Mouse (Mus musculus): ENCODE results near the gene Cacnb4. TPM values are rescaled to one million over a fixed set of nuclear protein-coding genes. Genes with fewer than 3 reads are reported as not detected.

Cacnb4 gene
- total and polyA plus RNA-seq, 3 experiments, result not detected

DNA sequence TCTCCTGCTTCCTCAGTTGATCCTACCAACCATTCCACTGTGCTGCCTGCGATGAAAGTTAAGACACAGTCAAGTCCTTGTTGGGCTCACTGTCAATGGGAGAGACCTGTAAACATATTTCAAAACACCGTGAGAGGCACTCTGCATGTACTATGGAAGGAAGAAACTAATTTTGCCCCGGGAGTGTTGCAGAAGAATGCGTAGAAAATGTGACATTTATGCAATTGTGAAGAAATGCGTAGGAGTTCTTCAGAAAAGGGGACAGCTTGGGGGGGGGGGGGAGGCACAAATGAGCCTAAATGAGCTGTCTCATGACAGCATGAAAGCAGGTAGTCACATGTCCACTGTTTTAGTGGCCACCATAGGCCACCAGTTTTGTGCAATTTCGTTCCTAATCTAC, 25.1 kb downstream of the Cacnb4 start:
- H3K36me3 ChIP-seq (ENCODE audit: control insufficient read depth in 1 of 2, insufficient read depth in 2 of 2, low read length in 2 of 2), result no peaks in the 10 kb centered on the region
- H3K27me3 ChIP-seq (ENCODE audit: control insufficient read depth in 1 of 2, insufficient read depth in 2 of 2, low read length in 2 of 2), result peaks cover 0 to 3% of the 10 kb centered on the region in 2 experiments; a peak in 2 of 4 replicates
- H3K27ac ChIP-seq (ENCODE audit: control insufficient read depth, low read depth, low read length), result no peak overlapping the region
- H3K4me1 ChIP-seq (ENCODE audit: control insufficient read depth in 1 of 2, insufficient read depth in 2 of 2, low read length in 2 of 2), result no peaks in the 10 kb centered on the region
- TF ChIP-seq USF2 (IDR thresholded peaks at IDR 0.05; ENCODE audit: borderline replicate concordance in 1 of 2, insufficient read depth in 1 of 2, low read depth in 1 of 2, low read length in 2 of 2) (no peak), KAT2A (conservative IDR thresholded peaks at IDR 0.05; ENCODE audit: low read depth, low read length) (no peak), POLR2A (IDR thresholded peaks at IDR 0.05; ENCODE audit: control insufficient read depth in 1 of 2, insufficient read depth in 1 of 2, low read depth in 1 of 2, low read length in 2 of 2, poor library complexity in 1 of 2) (no peak), CHD1 (IDR thresholded peaks at IDR 0.05; ENCODE audit: low read depth, low read length) (no peak), NRF1 (IDR thresholded peaks at IDR 0.05; ENCODE audit: insufficient read depth, low read depth, low read length, poor library complexity, severe bottlenecking) (no peak), UBTF (IDR thresholded peaks at IDR 0.05; ENCODE audit: borderline replicate concordance, insufficient read depth, low read depth, low read length) (no peak), ZMIZ1 (IDR thresholded peaks at IDR 0.05; ENCODE audit: low read depth, low read length) (no peak), POLR2AphosphoS2 (IDR thresholded peaks at IDR 0.05; ENCODE audit: low read length) (no peak)
- H3K79me2 ChIP-seq (ENCODE audit: control insufficient read depth, insufficient read depth, low read length, poor library complexity), result no peaks in the 10 kb centered on the region
- no peaks in the 10 kb centered on the region for H3K9me3 ChIP-seq (replicated peaks; ENCODE audit: insufficient read depth, low read length)
- no peak for DNase-seq (ENCODE audit: low read depth, low spot score)
- H3K4me3 ChIP-seq (ENCODE audit: control insufficient read depth in 1 of 2, insufficient read depth in 1 of 2, low read depth in 2 of 2, low read length in 2 of 2), result no peak overlapping the region
- H3K9ac ChIP-seq (ENCODE audit: control insufficient read depth, low read depth, low read length, poor library complexity, severe bottlenecking), result no peak overlapping the region

DNA sequence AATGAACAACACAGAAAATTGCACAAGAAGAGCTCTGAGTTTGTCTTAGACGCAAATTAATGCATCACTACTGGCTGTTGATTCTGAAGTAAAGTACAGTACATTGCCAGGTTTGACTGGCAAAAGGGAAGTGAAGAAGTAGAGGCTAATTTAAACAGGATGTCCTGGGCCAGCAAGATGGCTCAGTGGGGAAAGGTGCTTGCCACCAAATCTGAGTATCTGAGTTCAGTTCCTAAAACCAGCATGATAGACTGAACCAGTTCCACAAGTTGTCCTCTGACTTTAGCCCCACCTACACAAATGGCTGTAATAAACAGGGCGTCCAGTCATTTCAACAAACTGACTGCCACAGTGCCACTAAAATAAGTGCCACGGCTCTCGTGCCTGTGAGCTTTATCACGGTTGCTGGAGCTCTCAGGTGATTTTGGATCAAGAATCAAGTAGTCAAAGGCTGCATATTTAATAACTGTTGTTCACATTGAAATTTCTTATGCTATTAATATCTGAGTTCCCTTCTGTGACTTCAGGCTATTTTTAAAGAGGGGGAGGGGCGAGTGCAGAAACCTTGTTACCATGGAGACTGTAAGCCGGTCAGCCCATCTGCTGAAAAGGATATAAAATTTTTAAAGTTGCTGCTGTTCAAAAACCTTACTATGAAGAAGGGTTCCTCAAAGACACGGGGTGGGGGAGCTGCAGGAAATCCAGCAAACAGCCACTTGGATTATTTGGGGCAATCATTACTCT, 29.2 kb downstream of the Cacnb4 start:
- no peak for DNase-seq (ENCODE audit: low read depth, low spot score)
- Histone ChIP-seq H3K79me2 (ENCODE audit: control insufficient read depth, insufficient read depth, low read length, poor library complexity) (no peaks in the 10 kb centered on the region), H3K4me3 (ENCODE audit: control insufficient read depth in 1 of 2, insufficient read depth in 1 of 2, low read depth in 2 of 2, low read length in 2 of 2) (no peak overlapping the region), H3K9ac (ENCODE audit: control insufficient read depth, low read depth, low read length, poor library complexity, severe bottlenecking) (no peak overlapping the region), H3K4me1 (ENCODE audit: control insufficient read depth in 1 of 2, insufficient read depth in 2 of 2, low read length in 2 of 2) (no peaks in the 10 kb centered on the region), H3K9me3 (replicated peaks; ENCODE audit: insufficient read depth, low read length) (no peaks in the 10 kb centered on the region), H3K36me3 (ENCODE audit: control insufficient read depth in 1 of 2, insufficient read depth in 2 of 2, low read length in 2 of 2) (no peaks in the 10 kb centered on the region), H3K27ac (ENCODE audit: control insufficient read depth, low read depth, low read length) (no peak overlapping the region), H3K27me3 (ENCODE audit: control insufficient read depth in 1 of 2, insufficient read depth in 2 of 2, low read length in 2 of 2) (no peaks in the 10 kb centered on the region)
- TF ChIP-seq NRF1 (IDR thresholded peaks at IDR 0.05; ENCODE audit: insufficient read depth, low read depth, low read length, poor library complexity, severe bottlenecking) (no peak), MAFK (IDR thresholded peaks at IDR 0.05; ENCODE audit: borderline replicate concordance, low read depth, low read length) (no peak), SIN3A (IDR thresholded peaks at IDR 0.05; ENCODE audit: low read length) (no peak), NELFE (IDR thresholded peaks at IDR 0.05; ENCODE audit: low read depth, low read length) (no peak), ZNF384 (IDR thresholded peaks at IDR 0.05; ENCODE audit: low read depth, low read length) (no peak), ZMIZ1 (IDR thresholded peaks at IDR 0.05; ENCODE audit: low read depth, low read length) (no peak), POLR2AphosphoS2 (IDR thresholded peaks at IDR 0.05; ENCODE audit: low read length) (no peak), POLR2AphosphoS5 (IDR thresholded peaks at IDR 0.05; ENCODE audit: borderline replicate concordance, low read depth, low read length) (no peak)

Measured in MEL (cell line).